Mouse (Mus musculus): ENCODE results near the gene Rpl36a.

Rpl36a gene

GRCm38 (mm10) chrX:134600659-134601379 lies 15.4 kb downstream of the Rpl36a start, which contains the start of the genes Gla and Hnrnph2:
TSS of gene Gla (minus strand) at chrX:134601125.
TSS of gene Hnrnph2 (plus strand) at chrX:134601179.
- DNase-seq = peak; percentile 87

GRCm38 (mm10) chrX:134601380-134602120 lies 16.1 kb downstream of the Rpl36a start:
- DNase-seq = no peak

- DNase-seq = peak; percentile 33
Observed at GRCm38 (mm10) chrX:134609472-134609871, 24.0 kb downstream of the Rpl36a start.

- DNase-seq = no peak
Observed at GRCm38 (mm10) chrX:134610984-134611383, 25.5 kb downstream of the Rpl36a start.

GRCm38 (mm10) chrX:134612285-134612959 lies 27.0 kb downstream of the Rpl36a start:
- DNase-seq = peak; percentile 18

- peak; percentile 32 for DNase-seq
Observed at GRCm38 (mm10) chrX:134614306-134614705, 28.9 kb downstream of the Rpl36a start.

- no peak for DNase-seq
Observed at GRCm38 (mm10) chrX:134619695-134620094, 34.2 kb downstream of the Rpl36a start.

GRCm38 (mm10) chrX:134620254-134620865 lies 34.9 kb downstream of the Rpl36a start:
- DNase-seq = no peak

- DNase-seq = no peak
Observed at GRCm38 (mm10) chrX:134621685-134622084, 36.2 kb downstream of the Rpl36a start.

- no peak for DNase-seq
Observed at GRCm38 (mm10) chrX:134623350-134623749, 37.9 kb downstream of the Rpl36a start.

- DNase-seq = no peak
Observed at GRCm38 (mm10) chrX:134628200-134628599, 42.7 kb downstream of the Rpl36a start.

- no peak for DNase-seq
Observed at GRCm38 (mm10) chrX:134632710-134633109, 47.3 kb downstream of the Rpl36a start.

- no peak for DNase-seq
Observed at GRCm38 (mm10) chrX:134635111-134635510, 49.7 kb downstream of the Rpl36a start.

- no peak for DNase-seq
Observed at GRCm38 (mm10) chrX:134635860-134636259, 50.4 kb downstream of the Rpl36a start.

All from thymus, postnatal 14 days (tissue).